Mouse (Mus musculus): Measurements from ENCODE around the gene Znrd1.
A peak's percentile ranks its signal among the peaks of the same experiment; 100 is the strongest.

Gene Znrd1

GRCm38 (mm10) chr17:36922715-36923114, 35.6 kb downstream of the Znrd1 start:
- no peak for DNase-seq

- no peak for DNase-seq
Observed at GRCm38 (mm10) chr17:36920239-36920638, 38.1 kb downstream of the Znrd1 start.

GRCm38 (mm10) chr17:36915076-36915475, 43.3 kb downstream of the Znrd1 start:
- DNase-seq = peak; percentile 63

GRCm38 (mm10) chr17:36914108-36914507, 44.3 kb downstream of the Znrd1 start:
- DNase-seq = peak; percentile 80

GRCm38 (mm10) chr17:36912031-36912430, 46.3 kb downstream of the Znrd1 start:
- DNase-seq = no peak

- DNase-seq = no peak
Observed at GRCm38 (mm10) chr17:36909802-36910201, 48.6 kb downstream of the Znrd1 start.

GRCm38 (mm10) chr17:36908235-36908634, 50.1 kb downstream of the Znrd1 start:
- DNase-seq = no peak
